Mouse (Mus musculus): Measurements from ENCODE around the gene Lhfpl5.

DNA sequence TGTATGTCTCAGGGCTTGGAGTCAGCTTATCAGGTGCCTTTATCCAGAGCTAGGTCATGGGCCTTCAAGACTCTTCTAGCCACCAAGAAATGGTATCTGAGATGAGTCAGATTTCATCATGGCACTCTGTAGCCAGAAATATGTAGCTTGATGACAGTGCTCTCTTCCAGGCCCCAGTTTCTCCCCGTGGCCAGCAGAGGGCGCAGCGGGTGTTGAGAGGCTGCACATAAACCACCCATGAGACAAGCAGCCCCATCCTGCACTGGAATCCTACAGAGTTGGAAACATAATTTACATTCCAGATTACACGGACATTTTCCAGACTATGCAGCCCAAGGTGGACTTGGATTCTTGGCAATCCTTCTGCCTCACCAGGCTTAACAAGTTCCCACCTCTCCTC is 17.6 kb downstream of the Lhfpl5 start:
- TF ChIP-seq POLR2A (IDR thresholded peaks at IDR 0.05; ENCODE audit: control insufficient read depth, extremely low read depth, insufficient read depth, low read length, poor library complexity) (no peak), CTCF (IDR thresholded peaks at IDR 0.05; ENCODE audit: borderline replicate concordance, control insufficient read depth, extremely low read depth, insufficient read depth, low read length, poor library complexity) (peak; percentile 92)

All from thymus, adult 2 months (tissue).